In genomic region chr13:18124368-18124767, GRCm38 (mm10) we compare ENCODE assay signal across 8 mouse cellular contexts.
DNase-seq lines count a peak whose midpoint lies in the region; ATAC-seq and TF ChIP-seq lines count a peak whose summit lies in the region.

No protein-coding gene starts in this region.

- no peaks in the 10 kb centered on the region; the same call in 1 of the 2 replicates for H3K4me1 ChIP-seq in heart, embryonic 16.5 days (ENCODE audit: control insufficient read depth, insufficient read depth, low read length)
- H3K4me1 ChIP-seq in liver, embryonic 14.5 days (replicated peaks; ENCODE audit: control insufficient read depth in 2 of 2, insufficient read depth in 2 of 2, low read length in 1 of 2): no peaks in the 10 kb centered on the region

- no peak overlapping the region; the same call in 1 of the 2 replicates for H3K9ac ChIP-seq in heart, embryonic 16.5 days (ENCODE audit: low read length)
- H3K9ac ChIP-seq in liver, embryonic 14.5 days (replicated peaks): no peak overlapping the region

- H3K4me2 ChIP-seq in heart, embryonic 16.5 days (ENCODE audit: low read depth, low read length): peak overlapping the region; percentile 74
- no peak overlapping the region for H3K4me2 ChIP-seq in liver, embryonic 14.5 days (ENCODE audit: low read depth)

- peak; percentile 4 for DNase-seq in ovary, adult 18-20 months (ENCODE audit: low spot score)
- DNase-seq in ovary, postnatal 10 days (ENCODE audit: low spot score): no peak
- peak; percentile 20 for DNase-seq in embryo, embryonic 11.5 days (ENCODE audit: low read depth, low spot score)
- peak; percentile 43 to 54 for DNase-seq in kidney, postnatal 25 days
- DNase-seq in liver, embryonic 14.5 days (ENCODE audit: low read depth in 3 of 3, low spot score in 3 of 3): no peak
- peak; percentile 66 for DNase-seq in retina, postnatal 1 day

- no peak for TF ChIP-seq EP300 in liver, embryonic 14.5 days (IDR thresholded peaks at IDR 0.05; ENCODE audit: low read depth)

- H3K27me3 ChIP-seq in heart, embryonic 16.5 days (ENCODE audit: control insufficient read depth, insufficient read depth, low read length): 0 out of 2 replicates have a peak, but pooled peaks cover 2% of the 10 kb centered on the region
- H3K27me3 ChIP-seq in liver, embryonic 14.5 days (ENCODE audit: control insufficient read depth, insufficient read depth, low read length): no peaks in the 10 kb centered on the region

- H3K4me3 ChIP-seq in heart, embryonic 16.5 days (ENCODE audit: low read length): peak overlapping the region; percentile 50
- H3K4me3 ChIP-seq in liver, embryonic 14.5 days (ENCODE audit: insufficient read depth in 1 of 2, low read depth in 2 of 2, low read length in 2 of 2): no peak overlapping the region

- H3K9me3 ChIP-seq in heart, embryonic 16.5 days (replicated peaks; ENCODE audit: control insufficient read depth, low read length): no peaks in the 10 kb centered on the region
- H3K9me3 ChIP-seq in liver, embryonic 14.5 days (ENCODE audit: control insufficient read depth, low read length): no peaks in the 10 kb centered on the region

- WGBS in heart, embryonic 16.5 days: 12% methylated on average over 13 of the region's 13 CpGs
- 11% methylated on average over 13 of the region's 13 CpGs for WGBS in liver, embryonic 14.5 days (ENCODE audit: insufficient replicate concordance)

- TF ChIP-seq CTCF in liver, embryonic 14.5 days (IDR thresholded peaks at IDR 0.05; ENCODE audit: low read depth): peak; percentile 26; the same call in 1 of the 2 replicates

- no peak overlapping the region for H3K27ac ChIP-seq in heart, embryonic 16.5 days (ENCODE audit: low read length)
- no peak overlapping the region for H3K27ac ChIP-seq in liver, embryonic 14.5 days

- ATAC-seq in heart, embryonic 16.5 days (replicated peaks; ENCODE audit: extremely low read depth, insufficient read depth, low FRiP score): no peak
- no peak for ATAC-seq in liver, embryonic 14.5 days (ENCODE audit: insufficient read depth)
- no peak for ATAC-seq in inflammation-experienced regulatory T-cells, adult 6 months

- no peaks in the 10 kb centered on the region for H3K36me3 ChIP-seq in heart, embryonic 16.5 days (ENCODE audit: control insufficient read depth, insufficient read depth)
- no peaks in the 10 kb centered on the region for H3K36me3 ChIP-seq in liver, embryonic 14.5 days (replicated peaks; ENCODE audit: control insufficient read depth, insufficient read depth, low read depth)

Comparison
In these comparisons a context has a peak if more than half of its experiments do, and no peak if none do; other contexts are left out.
1. DNase-seq: peak in ovary, adult 18-20 months (single experiment), embryo, embryonic 11.5 days (single experiment), kidney, postnatal 25 days (2 of 2) and retina, postnatal 1 day (single experiment); none in ovary, postnatal 10 days (single experiment) and liver, embryonic 14.5 days (0 of 3).